Mouse (Mus musculus) hindbrain, embryonic 12.5 days (tissue): ENCODE measurements at regions not wholly inside any gene's neighbourhood (a gene's known extent, or its start where the extent isn't known, plus 50 kb on each side); places are given as distances from the start of the nearest gene placed in this dataset.

Experiments
- ATAC-seq: fragments of 200-750 bp; cut with Nextera tagmentation; 2 replicates; pipeline ENCODE4 v1.8.0; 2017; ENCODE audit warnings: moderate TSS enrichment; ENCODE audit not compliant: low FRiP score
- H3K27ac ChIP-seq: fragments of 300-500 bp; sonication (generic); 2 replicates; pipeline ENCODE4 v1.5.1; 2016; ENCODE audit warnings: mild to moderate bottlenecking
- H3K27me3 ChIP-seq: fragments of 300-500 bp; sonication (generic); 2 replicates; pipeline ENCODE4 v1.6.1; 2016; ENCODE audit warnings: mild to moderate bottlenecking
- H3K36me3 ChIP-seq: fragments of 300-500 bp; sonication (generic); 2 replicates; pipeline ENCODE4 v1.6.1; 2016; ENCODE audit warnings: mild to moderate bottlenecking
- H3K4me1 ChIP-seq: fragments of 300-500 bp; sonication (generic); 2 replicates; pipeline ENCODE4 v1.6.1; 2016
- H3K4me2 ChIP-seq: fragments of 300-500 bp; sonication (generic); replicated peaks from 2 replicates; pipeline ENCODE4 v1.6.1; 2016; ENCODE audit warnings: mild to moderate bottlenecking
- H3K4me3 ChIP-seq: fragments of 300-500 bp; sonication (generic); 2 replicates; pipeline ENCODE4 v1.5.1; 2016; ENCODE audit warnings: mild to moderate bottlenecking
- H3K9ac ChIP-seq: fragments of 300-500 bp; sonication (generic); 2 replicates; pipeline ENCODE4 v1.6.1; 2016; ENCODE audit warnings: mild to moderate bottlenecking, moderate library complexity
- H3K9me3 ChIP-seq: fragments of 300-500 bp; sonication (generic); replicated peaks from 2 replicates; pipeline ENCODE4 v1.6.1; 2016; ENCODE audit warnings: mild to moderate bottlenecking
- WGBS: fragments of 180-500 bp; shearing (Covaris S2); methylation state at CpG from one replicate; pipeline ENCODE4 v1.1.7; 2016; 5-methylcytosine and 5-hydroxymethylcytosine counted together

DNA sequence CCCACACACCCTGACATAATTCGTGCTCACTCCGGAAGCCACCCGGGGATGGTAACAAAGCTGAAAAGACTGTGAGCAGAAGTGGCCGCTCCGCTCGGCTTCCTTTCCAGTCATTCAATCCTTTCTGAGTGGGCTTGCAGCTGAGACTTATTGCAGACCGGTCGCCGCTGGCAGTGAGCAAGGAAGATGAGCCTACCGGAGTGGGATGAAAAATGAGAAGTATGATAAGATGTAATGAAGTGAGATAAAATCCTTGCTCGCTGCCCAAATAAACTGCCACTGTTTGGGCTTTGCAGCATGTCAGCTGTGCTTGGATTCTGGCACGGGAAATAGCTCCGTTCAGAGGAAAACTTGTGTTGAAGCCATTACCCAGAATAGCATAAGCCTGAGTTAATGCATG is 82.7 kb upstream of the Lingo2 start:
- Histone ChIP-seq H3K9me3 (no peaks in the 10 kb centered on the region), H3K27me3 (no peaks in the 10 kb centered on the region), H3K4me1 (no peaks in the 10 kb centered on the region), H3K4me2 (peak overlapping the region; percentile 11; the same call in 1 of the 2 replicates), H3K27ac (no peak overlapping the region), H3K36me3 (no peaks in the 10 kb centered on the region), H3K4me3 (no peak overlapping the region), H3K9ac (no peak overlapping the region)
- WGBS: 67% methylated on average over 13 of the region's 13 CpGs
- ATAC-seq: no peak
